Mouse (Mus musculus) embryonic stem cell, embryonic (primary cell): Measurements from ENCODE around the gene Rapgef6.

Source experiments
- CTCF ChIA-PET, 4 experiments: fragments of 300-600 bp in 2 of 4; fragments of 350-600 bp in 2 of 4; sonication (Branson Sonifier 250); formaldehyde crosslinking; loops; one replicate each; lab custom pipeline; 2022; ENCODE audit warnings: inconsistent platforms in 2 of 4; lab: Charles Lee
- POLR2A ChIA-PET, 4 experiments: fragments of 300-600 bp in 2 of 4; fragments of 350-600 bp in 2 of 4; sonication (Branson Sonifier 250); formaldehyde crosslinking; loops; one replicate each; lab custom pipeline; 2022; ENCODE audit warnings: antibody characterized with exemption in 4 of 4, inconsistent platforms in 1 of 4; lab: Charles Lee

Rapgef6 gene

DNA sequence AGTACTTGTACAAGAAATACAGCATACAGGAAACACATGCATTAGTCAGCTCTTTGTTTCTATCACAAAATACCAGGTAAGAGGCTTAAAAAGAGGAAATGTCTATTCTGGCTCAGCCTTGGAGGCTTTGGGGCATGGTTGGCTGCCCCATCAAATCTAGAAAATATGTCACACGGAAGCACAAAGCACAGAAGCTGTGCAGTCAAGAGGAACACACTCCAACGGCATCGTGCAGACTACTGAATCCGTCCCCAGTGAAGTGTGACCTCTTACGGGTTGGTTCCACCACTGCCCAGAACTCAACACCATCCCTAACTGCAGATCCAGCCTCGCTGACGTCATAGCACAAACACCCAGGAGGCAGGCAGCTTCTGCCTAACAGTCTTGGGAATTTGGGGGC lies 210.9 kb downstream of the Rapgef6 start:
- POLR2A ChIA-PET, result interaction anchor here in 3 of 4 experiments (0.8 to 1.5 kb wide), 4 partner anchors 9 to 127 kb away, joined by 3 read pairs; partner anchors contain the start of gene Lyrm7 (in 1 of the 3)
- CTCF ChIA-PET, result no interaction called here

DNA sequence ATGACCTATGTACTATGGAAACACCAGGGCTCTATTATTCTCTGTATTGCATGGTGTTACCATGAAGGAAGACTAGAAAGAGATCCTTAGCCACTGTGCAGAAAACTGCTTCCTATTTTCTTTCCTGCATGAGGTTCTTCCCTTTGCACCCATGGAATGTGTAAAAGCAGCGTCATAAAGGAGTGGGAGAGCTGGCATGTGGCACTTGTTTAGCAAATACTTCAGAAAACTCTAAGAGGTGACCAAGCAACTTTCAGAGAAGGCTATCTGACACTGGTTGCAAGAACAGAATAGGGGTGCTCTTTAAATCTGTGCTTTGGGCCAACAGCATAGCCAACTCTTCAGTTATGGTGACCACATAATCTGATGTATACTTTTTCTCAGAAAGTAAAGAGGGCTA lies 212.5 kb downstream of the Rapgef6 start:
- POLR2A ChIA-PET, result interaction anchor here in 2 of 4 experiments (1.2 to 1.3 kb wide), 3 partner anchors 52 to 127 kb away, joined by 3 to 5 read pairs (median 5); partner anchors contain the start of gene Cdc42se2 (in 2 of the 2)
- CTCF ChIA-PET, result no interaction called here

DNA sequence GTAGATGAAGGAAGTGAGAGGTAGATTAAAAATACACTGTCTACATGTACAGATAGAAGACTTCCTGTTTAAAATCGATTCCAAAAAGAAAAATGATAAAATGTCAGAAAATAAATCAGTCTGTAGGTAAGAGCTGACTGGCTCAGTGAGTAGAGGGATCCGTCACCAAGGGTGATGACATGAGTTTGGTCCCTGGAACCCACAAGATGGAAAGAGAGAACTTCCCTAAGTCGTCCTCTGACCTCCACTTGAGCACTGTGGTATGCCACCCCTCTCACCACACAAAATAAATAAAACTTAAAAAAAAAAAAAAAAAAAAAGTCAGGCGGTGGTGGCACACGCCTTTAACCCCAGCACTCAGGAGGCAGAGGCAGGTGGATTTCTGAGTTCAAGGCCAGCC lies 214.3 kb downstream of the Rapgef6 start:
- POLR2A ChIA-PET, result interaction anchor here in 3 of 4 experiments (0.7 to 1.8 kb wide), 4 partner anchors 8 to 123 kb away, joined by 3 to 6 read pairs (median 4); partner anchors contain the start of gene Lyrm7 (in 1 of the 3)
- CTCF ChIA-PET, result no interaction called here

DNA sequence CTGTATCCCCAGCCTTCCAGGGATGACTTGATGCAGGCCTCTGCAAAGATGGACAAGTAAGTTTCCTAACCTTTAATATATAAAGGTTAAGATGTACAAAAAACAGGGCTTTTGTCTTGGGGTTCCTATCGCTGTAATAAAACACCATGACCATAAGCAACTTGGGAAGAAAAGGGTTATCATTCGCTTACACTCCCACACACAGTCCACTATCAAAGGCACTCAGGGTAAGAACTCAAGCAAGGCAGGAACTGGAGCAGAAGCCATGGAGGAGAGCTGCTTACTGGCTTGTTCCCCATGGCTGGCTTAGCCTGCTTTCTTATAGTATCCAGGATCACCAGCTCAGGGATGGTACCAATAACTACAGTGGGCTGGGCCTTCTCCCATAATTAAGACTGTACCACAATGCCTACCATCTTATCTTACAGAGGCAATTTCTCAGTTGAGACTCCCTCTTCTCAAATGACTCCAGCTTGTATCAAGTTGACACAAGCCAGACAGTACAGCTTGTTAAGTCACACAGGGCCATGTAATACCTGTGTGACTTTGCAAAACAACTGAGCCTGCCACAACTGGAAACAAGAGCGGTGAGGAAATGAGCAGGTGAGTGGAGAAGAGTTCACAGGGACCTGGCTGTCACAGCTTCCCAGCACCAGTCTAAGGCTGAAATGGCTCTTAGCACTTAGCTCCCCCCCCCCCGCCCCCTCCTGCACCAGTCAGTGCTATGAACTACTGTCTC lies 216.5 kb downstream of the Rapgef6 start:
- POLR2A ChIA-PET, result interaction anchor here in 2 of 4 experiments (1.0 to 2.5 kb wide), 4 partner anchors 9 to 124 kb away, joined by 3 to 13 read pairs (median 6); no protein-coding TSS in a partner anchor

DNA sequence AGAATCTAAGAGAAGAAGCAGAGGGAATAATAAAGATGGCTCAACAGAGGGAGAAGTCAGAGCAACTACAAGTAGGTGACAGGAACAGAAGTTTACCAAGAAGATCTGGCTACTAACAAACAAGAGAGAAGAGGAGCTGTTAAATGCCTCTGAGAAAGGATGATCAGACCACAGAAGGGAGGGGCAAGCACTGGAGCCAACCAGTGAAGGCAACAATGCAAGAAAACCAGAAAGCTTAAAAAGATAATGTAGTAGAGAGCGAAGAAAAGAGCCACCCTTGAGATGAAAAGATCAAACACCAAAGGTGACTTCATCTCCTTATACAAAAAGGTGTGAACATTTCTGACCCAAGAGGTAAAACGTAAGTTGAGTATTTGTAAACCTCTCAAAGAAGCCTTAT lies 218.7 kb downstream of the Rapgef6 start:
- CTCF ChIA-PET, result no interaction called here
- POLR2A ChIA-PET, result interaction anchor here in 2 of 4 experiments (0.6 to 2.4 kb wide), 3 partner anchors 10 to 96 kb away, joined by 3 to 6 read pairs (median 6); no protein-coding TSS in a partner anchor

More for the DNA sequence above, 216.5 kb downstream of the Rapgef6 start:
- CTCF ChIA-PET, result interaction anchor here in 2 of 4 experiments (0.5 to 1.1 kb wide), 2 partner anchors 9 to 943 kb away, joined by 3 to 7 read pairs; no protein-coding TSS in a partner anchor

DNA sequence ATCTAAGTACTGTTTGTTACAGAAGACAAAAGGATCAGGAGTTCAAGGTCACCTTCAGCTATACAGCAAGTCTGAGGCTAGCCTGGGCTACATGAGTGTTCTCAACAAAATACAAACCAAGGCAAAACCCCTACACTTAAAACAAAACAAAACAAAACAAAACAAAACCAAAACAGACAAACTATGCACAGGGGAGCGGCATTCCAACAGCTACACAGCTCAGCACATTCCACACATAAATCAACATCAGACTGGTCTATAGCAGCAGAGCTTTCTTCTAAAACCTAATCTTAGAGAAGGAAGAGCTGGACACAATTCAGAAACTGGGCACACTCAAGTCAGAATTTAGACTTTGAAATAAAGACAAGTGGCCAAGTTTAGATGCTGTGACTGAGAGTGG lies 221.6 kb downstream of the Rapgef6 start:
- POLR2A ChIA-PET, result interaction anchor here in 3 of 4 experiments (0.6 to 3.1 kb wide), 16 partner anchors 11 to 631 kb away, joined by 3 to 19 read pairs (median 4); partner anchors contain the start of genes Cdc42se2 (in 3 of the 3), Lyrm7 (in 3 of the 3) and Gm2a (in 1 of the 3)
- CTCF ChIA-PET, result interaction anchor here in 2 of 4 experiments (0.6 to 1.2 kb wide), 2 partner anchors 43 to 138 kb away, joined by 3 to 4 read pairs; partner anchors contain the start of gene Cdc42se2 (in 1 of the 2)
